Mouse (Mus musculus) adrenal gland, adult 18-20 months (tissue): Measurements from ENCODE around the gene Il17d. TPM values are rescaled to one million over a fixed set of nuclear protein-coding genes. Genes with fewer than 3 reads are reported as not detected.

ENCODE experiments used
- DNase-seq, 2 experiments: peaks; one replicate each; pipeline ENCODE4 v3.0.0; 2021 to 2022; ENCODE audit warnings: low spot score in 2 of 2
- long read RNA-seq, 2 experiments: library from polyadenylated mRNA; stranded (forward); transcript quantifications; one replicate each; pipeline ENCODE4 v2.0.0; 2021
- total RNA-seq, 2 experiments: library from RNA; stranded (reverse); gene quantifications; 1 replicate in 1 of 2; 2 replicates in 1 of 2; pipeline ENCODE4 v1.2.3; 2021

Gene Il17d
- 1 to 10 TPM; 2.8 to 3.6 TPM for total RNA-seq
- long read RNA-seq, experiment 1, partial matches to known transcripts: 1 of 2 reads
- long read RNA-seq, experiment 1, other reads (novel, unspliced or antisense): 0 of 2 reads
- long read RNA-seq, experiment 2, partial matches to known transcripts: 4 of 5 reads
- long read RNA-seq, experiment 2, other reads (novel, unspliced or antisense): 0 of 5 reads

GRCm38 (mm10) chr14:57524671-57525387, at the start of gene Il17d:
Il17d (plus strand) TSS chr14:57524777.
- DNase-seq: peak; percentile 23 to 41

GRCm38 (mm10) chr14:57475057-57475456, 49.5 kb upstream of the Il17d start:
- DNase-seq: no peak

DNA sequence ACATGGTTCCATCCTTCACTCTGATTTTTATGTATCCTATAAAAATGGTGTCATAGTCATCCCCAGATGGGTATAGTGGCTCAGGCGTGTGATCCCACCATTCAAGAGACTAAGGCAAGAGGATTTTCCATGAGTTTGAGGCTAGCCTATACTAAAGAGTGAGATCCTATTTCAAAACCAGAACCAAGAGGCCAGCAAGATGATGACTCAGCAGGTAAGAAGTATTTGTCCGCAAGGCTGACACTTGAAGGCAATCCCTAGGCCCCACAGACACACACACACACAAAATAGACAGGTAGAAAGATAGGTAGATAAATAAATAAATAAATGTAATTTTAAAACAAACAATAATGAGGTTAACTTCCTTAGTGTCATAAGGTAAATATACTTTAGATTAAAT, 42.3 kb upstream of the Il17d start:
- no peak for DNase-seq

- no peak for DNase-seq
These were observed 40.4 kb upstream of the Il17d start for GRCm38 (mm10) chr14:57484183-57484582.

- DNase-seq: no peak
These were observed 34.9 kb upstream of the Il17d start for GRCm38 (mm10) chr14:57489696-57490095.

- DNase-seq: no peak
These were observed 30.7 kb upstream of the Il17d start for GRCm38 (mm10) chr14:57493840-57494239.

DNA sequence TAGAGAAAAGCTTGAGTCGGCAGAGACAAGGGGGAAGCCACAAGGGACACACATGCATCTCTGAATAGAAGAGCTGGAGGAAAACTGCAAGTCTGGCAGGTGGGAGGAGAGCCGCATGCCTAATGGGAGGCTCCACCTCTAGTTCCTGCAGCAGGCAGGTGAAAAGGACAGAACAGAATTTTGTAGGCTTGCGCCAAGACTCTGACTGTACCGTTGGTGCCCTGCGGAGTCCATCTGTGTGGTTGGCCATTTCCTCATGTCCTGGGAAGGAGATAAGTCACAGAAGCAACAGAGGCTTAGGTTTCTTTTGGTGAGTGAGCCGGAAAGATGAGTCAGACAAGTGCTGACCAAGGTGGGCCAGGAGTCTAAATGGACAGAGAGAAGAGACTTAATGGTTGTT, 20.8 kb upstream of the Il17d start:
- no peak for DNase-seq

DNA sequence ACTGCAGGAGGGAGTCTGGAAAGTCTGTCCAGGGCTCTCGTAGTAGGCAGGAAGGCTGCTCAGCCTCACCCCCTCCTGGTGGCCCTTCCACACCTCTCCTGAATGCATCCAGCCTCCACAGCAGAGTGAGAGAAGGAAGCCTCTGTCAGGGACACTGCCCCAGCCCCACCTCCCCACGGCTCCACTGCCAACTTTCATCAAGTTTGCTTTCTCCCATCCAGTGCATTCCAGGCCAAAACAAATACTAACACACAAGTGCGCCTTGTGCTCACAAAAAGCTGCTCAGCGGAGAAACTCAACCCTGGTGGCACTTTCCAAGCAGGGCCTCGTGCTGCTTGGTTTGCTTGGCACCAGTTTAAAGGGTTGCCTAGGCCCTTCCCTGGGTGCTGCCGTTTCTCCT, 15.0 kb upstream of the Il17d start:
- no peak for DNase-seq

DNA sequence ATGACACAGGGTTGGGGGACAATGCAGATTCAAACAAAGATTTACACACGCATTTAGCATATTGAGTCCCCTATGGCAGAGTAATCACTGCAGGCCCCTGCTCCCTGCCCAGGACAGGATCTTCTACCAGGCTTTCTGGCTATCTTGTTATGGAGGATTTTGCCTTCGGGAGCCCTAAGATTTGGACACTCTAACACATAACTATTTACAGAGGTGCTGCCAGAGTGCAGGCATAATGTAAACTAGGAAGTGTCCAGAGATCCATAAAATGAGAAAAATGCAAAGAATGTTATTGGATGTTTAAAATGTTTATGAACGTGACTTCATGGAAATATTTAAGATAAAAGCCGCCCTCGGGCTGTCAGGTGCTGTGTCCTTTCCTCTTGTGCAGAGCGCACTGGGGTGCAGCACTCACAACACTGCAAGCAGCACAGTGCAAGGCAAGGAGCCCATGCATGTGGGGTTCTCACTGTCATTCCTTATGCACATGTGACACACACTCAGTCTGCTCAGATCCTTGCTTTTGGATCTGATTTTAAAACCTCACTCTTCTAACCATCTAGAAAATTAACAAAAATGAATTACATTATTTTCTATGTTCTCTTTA, 9.3 kb upstream of the Il17d start:
- DNase-seq: no peak

GRCm38 (mm10) chr14:57517001-57517400, 7.6 kb upstream of the Il17d start:
- no peak for DNase-seq

DNA sequence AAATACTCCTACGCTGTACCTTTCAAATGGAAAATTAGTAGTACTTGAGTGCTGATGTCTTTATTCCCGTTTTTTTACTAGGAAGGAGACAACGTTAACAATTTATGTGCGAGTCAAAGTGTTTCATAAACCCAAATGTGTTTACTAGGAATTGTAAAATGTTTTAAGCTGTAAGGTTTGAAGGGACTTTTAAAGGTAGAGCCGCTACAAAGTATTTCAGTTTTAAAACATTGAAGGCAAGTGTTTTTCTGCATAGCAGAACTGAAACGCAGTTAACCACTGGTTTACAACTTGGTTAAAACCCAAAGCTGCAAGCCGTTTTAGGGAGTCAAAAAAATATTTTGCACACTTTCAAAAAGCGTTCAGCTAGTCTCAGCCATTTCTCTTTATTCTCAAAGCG, 815 bp upstream of the Il17d start:
- no peak for DNase-seq

DNA sequence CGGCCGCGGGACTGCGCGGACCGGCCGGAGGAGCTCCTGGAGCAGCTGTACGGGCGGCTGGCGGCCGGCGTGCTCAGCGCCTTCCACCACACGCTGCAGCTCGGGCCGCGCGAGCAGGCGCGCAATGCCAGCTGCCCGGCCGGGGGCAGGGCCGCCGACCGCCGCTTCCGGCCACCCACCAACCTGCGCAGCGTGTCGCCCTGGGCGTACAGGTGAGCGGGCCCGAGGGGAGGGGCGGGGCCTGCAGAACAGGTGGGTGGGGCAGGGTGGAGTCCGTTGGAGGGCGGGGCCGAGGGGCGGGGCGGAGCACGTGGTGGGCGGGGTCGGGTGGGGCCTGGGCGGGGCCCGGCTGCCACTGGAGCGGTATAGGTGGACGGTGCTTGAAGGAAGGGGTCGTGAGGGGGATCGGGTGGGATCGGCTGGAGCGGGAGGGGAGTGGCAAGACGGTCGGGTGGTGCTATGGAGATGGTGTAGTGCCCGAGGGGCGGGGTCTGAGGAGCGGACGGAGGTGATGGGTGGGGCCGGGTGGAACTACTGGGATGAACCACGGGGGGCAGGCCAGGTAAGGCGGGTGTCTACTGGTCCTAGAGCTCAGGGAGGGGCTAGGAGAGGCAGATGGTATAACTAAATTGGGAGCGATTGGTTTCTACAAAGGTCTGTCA, 942 bp downstream of the Il17d start:
- DNase-seq: peak; percentile 61 to 66

DNA sequence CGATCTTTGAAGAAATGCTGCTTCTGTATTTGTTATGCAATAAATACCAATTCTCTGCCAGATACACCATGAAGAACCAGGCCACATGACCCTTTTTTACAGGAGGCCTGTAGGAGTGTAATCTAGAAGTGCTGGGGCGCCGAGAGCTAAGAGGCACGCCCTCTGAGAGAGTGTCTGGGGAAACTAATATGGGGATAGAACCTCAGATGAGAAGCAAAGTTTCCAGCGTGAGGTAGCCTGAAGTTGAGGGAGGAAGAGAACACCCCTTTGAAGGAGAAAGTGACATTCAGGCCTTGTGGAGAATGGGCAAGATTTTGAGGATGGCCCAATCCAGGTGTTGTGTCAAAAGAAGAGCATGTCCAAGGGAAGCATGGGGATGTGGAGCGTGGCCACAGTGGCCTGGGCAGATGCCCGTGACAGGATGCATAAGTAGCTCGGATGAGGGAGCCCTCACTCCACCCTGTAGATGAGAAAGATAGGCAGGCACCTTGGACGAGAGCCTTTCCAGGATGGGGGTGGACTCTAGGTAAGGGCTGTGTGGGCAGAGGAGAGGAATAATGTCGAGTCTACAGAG, 1.6 kb downstream of the Il17d start:
- no peak for DNase-seq

DNA sequence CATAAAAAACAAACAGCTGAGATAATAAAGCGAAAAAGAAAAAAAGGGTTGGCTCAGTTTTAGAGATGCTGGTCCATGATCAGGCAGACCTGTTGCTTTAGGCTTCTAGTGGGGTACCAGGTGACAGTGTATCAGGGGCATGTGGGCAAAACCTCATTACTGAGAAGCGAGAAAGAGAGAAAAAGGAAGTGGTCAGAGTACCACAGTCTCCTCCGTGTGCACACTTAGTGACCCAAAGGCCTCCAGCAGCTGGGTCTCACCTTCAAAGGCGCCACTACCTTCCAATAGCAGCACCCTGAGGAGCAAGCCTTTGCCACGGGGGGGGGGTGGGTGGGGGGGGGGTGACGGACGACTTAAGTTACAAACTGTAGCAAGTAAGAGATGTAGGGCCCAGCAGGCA, 2.5 kb downstream of the Il17d start:
- DNase-seq: no peak

- no peak for DNase-seq
These were observed 3.0 kb downstream of the Il17d start for GRCm38 (mm10) chr14:57527598-57527997.

GRCm38 (mm10) chr14:57529086-57529785, 4.7 kb downstream of the Il17d start:
- DNase-seq: peak; percentile 29 to 36

- DNase-seq: no peak
These were observed 5.4 kb downstream of the Il17d start for GRCm38 (mm10) chr14:57529786-57530515.

DNA sequence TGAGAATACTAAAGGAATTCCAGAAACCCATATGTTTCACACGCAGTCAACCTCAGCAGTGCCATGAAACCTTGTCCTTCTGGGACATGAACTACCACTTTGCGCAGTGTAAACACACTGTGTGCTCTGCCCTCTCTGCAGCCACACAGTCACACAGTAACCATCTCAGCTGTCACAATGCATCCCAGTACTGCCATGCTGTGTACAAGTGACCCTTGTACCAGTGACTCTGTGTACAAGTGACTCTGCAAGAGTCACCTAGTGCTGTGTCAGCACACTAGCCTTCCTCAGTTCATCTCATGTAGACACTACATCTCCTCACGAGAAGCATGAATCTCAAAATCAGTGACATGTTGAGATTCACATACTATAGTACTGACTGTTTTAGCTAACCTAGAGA, 8.0 kb downstream of the Il17d start:
- no peak for DNase-seq

- peak; percentile 45 to 65 for DNase-seq
These were observed 8.6 kb downstream of the Il17d start for GRCm38 (mm10) chr14:57533214-57533613.

DNA sequence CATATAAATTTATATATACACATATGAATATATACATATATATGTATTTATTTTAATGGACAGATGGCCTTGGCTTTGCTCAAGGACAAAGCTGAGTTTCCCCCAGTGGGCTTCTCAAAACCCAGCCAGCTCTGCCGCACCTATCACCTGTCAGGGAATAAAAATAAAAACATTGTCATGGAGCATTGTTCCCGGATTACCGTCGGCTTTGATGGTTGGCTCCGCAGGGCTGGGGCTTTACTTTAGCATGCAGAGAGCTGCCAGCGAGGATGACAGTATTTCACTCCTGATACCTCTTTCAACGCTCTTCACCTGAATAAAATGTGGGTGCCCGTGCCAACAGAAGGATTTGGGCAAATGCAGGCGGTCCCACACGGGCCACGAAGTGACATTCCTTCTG, 9.3 kb downstream of the Il17d start:
- no peak for DNase-seq
